Mouse (Mus musculus) adipocyte (in vitro differentiated cells): ENCODE data around the gene Slc15a2.
A peak's percentile ranks its signal among the peaks of the same experiment; 100 is the strongest.

ENCODE experiments used
- DNase-seq: peaks from one replicate; pipeline ENCODE4 v3.0.0-alpha.2; 2016; ENCODE audit warnings: low spot score

Gene Slc15a2

GRCm38 (mm10) chr16:36770191-36770771 lies 14.5 kb downstream of the Slc15a2 start:
- DNase-seq = peak; percentile 60

DNA sequence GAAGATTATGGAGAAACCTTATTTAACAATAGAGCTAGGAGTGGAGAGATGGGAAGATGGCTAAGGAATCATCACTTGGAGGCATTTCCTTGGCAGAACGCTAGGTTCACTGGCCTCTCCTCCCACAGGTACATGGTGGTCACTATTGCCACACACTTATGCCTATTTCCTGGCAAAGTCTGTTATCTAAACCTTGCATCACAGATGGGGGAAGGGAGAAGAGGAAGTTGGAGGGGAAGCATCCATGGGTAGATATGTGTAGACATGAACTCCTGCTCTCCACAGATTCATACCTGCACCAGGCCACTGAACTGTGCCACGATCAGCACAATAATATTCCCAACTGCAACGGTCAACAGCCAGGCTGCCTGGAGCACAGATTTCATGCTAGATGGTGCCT lies 32.8 kb downstream of the Slc15a2 start:
- DNase-seq = no peak

- no peak for DNase-seq
Observed at GRCm38 (mm10) chr16:36747767-36748166, 37.0 kb downstream of the Slc15a2 start.

GRCm38 (mm10) chr16:36747068-36747467 lies 37.7 kb downstream of the Slc15a2 start:
- no peak for DNase-seq

DNA sequence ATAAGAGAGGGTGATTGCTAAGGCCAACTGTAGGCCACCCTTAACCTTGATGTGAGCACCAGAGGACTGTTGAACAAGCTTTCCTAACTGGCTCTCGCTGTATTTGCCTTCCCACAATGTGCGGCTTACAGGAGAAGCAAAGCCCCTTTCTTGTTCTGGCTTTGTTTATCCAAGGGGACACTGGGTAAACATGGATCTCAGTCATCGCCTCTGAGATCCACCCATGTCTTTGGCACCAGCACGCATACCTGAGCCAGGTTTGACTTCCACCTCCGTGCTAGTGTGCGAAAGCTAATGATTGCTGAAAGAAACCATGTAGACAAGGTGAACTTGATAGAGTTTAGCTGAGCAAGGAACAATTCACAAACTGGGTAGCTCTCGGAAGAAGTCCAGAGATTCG lies 41.2 kb downstream of the Slc15a2 start:
- DNase-seq = no peak

DNA sequence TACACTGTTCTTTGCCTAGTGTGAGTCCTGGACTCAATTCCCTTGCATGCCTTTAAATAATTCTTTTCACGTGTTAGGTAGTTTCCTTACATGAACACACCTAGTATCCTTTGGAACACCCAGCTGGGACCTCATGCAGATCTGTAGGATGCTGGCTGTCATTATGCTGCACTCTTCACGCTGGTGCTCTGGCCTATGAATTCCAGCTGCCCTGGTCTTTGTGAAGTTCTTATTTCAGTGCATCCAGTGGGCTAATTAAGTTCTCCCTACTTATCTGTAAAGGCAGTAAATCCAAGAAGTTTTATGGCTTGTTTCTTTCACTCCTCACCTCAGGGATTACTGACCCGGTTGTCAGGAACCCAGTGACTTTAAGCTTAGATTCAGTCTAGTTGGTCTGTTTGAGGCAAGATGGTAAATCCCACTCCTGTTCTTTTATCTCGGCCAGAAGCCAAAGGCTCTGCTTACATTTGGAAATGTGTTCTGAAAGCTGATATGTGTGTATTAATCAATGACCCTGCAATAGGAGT lies 45.3 kb downstream of the Slc15a2 start:
- DNase-seq = no peak

GRCm38 (mm10) chr16:36735421-36735820 lies 49.3 kb downstream of the Slc15a2 start:
- DNase-seq = no peak

- DNase-seq = no peak
Observed at GRCm38 (mm10) chr16:36733827-36734226, 50.9 kb downstream of the Slc15a2 start.

GRCm38 (mm10) chr16:36732572-36732971 lies 52.2 kb downstream of the Slc15a2 start:
- DNase-seq = no peak

GRCm38 (mm10) chr16:36728959-36729358 lies 55.8 kb downstream of the Slc15a2 start:
- DNase-seq = no peak

DNA sequence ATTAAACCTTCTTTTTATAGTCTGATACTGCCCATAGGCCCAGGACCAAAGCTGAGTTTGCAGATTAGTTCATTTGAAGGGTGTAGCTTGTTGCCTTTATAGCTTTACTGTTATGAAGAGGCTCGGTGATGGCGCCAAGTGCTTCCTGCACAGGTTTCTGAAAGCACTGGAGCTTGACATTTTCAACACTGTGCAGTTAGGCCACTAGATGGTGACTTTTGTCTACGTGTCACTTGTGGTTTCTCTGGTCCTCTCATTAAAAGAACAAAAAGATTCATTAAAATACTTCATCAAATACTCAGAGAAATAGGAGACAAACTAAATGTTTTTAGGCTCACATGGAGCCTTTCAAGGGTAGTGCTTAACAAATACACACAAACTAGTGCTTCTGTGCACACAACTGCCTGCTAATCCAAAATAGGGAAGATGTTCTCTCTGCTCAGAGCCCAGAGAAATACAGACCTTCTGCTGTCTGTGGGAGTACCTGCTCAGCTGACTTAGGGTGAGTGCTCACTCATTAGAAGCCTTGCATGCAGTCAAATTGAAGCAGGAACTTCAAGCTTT lies 60.8 kb downstream of the Slc15a2 start:
- DNase-seq = peak; percentile 41

GRCm38 (mm10) chr16:36722739-36723138 lies 62.0 kb downstream of the Slc15a2 start:
- no peak for DNase-seq

DNA sequence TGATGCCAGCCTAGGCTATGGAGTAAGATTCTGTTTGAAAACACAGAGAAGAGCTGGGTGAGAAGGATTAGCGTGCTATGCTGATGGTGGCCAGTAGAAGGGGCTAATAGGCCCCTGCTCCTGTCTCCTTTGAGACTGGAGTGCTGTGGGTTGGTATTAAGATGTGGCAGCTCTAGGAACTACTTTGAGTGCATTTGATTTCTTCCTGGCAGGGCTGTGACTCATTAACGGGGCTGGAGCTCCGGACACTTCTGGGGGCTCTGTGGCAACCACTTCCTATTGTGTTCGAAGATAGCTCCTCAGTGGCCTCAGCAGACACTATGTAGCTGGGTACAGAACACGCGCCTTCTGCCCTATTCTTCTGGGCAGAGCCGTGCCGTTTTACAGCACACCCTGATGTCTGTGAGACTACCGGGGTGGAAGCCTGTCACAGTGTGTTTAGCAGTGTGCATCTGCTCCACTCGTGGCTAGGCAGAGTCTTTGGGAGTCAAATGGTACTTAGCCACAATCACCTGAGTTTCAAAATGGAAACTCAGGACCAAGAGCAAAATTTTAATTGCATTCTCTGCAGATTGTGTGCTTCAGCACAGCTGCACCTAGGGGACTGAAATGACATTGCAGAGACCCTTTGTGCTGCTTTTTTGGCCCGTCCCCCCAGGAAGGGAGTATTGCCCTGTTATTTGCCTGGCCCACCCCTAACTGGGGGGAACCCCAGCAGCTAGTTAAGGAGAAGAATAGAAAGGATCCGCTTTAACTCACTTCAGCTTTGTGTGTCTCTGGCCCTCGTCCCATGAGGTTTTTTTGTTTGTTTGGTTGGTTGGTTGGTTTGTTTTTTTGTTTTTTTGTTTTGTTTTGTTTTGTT lies 64.3 kb downstream of the Slc15a2 start:
- no peak for DNase-seq

DNA sequence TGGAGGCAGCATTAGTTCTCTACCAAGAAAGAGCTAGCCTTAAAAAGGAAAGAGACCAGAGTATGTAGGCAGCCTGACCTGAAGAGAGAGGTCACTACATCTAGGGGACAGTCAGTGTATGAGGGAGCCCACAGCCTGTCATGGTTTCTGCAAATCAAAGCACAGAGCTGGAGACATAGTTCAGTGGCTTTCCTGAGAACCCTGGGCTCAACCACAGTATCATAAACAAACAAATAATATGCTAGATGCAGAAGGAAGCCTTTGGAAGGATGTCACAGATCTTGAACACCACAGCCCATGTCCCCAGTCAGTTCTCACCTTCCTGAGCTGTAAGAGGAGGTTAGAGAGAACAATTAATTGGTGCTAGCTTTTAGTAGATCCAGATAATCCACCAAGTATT lies 66.1 kb downstream of the Slc15a2 start:
- DNase-seq = no peak

- no peak for DNase-seq
Observed at GRCm38 (mm10) chr16:36717481-36717880, 67.3 kb downstream of the Slc15a2 start.

- DNase-seq = no peak
Observed at GRCm38 (mm10) chr16:36711760-36712159, 73.0 kb downstream of the Slc15a2 start.

DNA sequence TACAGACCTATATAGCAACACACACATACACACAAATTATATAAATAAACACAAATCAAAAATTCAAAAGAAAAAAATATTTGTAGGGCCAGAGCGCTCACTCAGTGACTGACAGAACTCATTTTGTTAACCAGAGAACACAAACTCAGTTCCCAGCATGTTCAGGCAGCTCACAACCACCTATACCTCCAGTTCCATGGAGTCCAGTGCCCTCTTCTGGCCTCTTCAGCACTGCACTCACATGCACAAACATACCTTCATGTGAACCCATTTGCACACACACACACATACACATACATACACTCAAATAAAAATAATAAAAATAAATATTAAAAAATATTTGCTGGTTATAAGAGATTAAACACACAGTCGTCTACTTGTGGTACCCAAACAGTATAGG lies 74.0 kb downstream of the Slc15a2 start:
- no peak for DNase-seq

DNA sequence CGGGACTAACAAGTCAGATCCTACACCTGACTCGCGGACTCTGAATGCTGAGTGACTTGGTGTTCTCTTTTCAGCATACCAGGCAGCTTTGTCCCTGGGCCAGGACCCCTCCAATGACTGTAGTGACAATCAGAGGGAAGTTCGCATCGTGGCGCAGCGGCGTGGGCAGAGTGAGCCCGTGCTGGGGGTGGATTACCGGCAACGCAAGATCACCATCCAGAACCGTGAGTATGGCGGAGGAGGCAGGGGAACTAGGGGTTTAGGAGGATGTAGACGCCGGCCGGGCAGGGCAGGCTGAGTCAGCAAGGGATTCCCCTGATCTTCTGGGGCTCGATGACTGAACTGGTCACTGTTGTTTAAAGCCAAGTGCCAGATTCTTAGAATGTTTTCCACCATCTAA lies 75.4 kb downstream of the Slc15a2 start:
- DNase-seq = no peak

DNA sequence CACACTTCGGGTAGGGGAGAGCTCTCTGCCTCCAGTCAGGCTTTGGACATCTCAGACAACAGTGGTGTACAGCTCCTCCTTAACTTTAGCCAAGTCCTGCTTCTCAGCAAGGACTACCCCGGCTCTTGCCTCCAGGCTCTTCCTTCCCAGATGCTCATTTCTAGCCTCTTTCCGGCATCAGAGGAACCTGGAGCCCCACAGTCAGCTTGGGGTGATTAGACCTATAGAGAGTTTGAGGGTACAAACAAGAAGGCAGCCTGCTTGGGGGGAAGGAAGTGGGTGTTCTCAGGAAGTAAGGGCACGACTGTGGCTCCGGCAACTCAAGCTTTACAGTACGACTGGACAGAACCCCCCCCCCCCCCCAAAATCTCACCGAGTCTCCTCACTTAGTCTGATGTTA lies 76.0 kb downstream of the Slc15a2 start:
- DNase-seq = no peak

- DNase-seq = no peak
Observed at GRCm38 (mm10) chr16:36707702-36708423, 76.9 kb downstream of the Slc15a2 start.

DNA sequence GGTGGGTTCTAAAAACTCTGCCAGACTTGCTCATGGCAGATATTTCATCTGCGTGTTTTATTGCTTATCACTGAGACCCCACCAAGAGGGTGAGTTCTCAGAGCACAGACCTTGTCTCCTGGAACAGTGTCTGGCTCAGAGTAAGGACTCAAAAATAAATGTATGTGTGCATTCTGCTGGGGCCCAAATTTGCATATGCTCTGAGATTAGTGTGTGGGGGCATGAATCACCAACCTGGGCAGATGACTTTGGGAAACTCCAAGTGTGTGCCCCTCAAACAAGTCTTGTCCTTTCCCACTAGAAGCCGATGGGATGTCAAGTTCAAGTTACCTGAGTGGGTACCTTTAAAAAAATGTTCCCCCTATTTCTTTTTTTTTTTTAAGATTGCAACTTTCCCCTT lies 84.3 kb downstream of the Slc15a2 start:
- DNase-seq = no peak
